Mouse (Mus musculus) bone marrow, adult 2 months (tissue): ENCODE measurements around the gene Mlana.

Source experiments
- CTCF ChIP-seq: fragments of 200-500 bp; IDR thresholded peaks from 2 replicates; pipeline ENCODE4 v1.5.1; 2011; ENCODE audit warnings: low read length, control low read depth; ENCODE audit not compliant: control insufficient read depth, insufficient read depth
- POLR2A ChIP-seq: fragments of 200-500 bp; IDR thresholded peaks from 2 replicates; pipeline ENCODE4 v1.6.1; 2011; ENCODE audit warnings: low read depth, mild to moderate bottlenecking, control low read depth, low read length, borderline replicate concordance; ENCODE audit not compliant: control insufficient read depth

DNA sequence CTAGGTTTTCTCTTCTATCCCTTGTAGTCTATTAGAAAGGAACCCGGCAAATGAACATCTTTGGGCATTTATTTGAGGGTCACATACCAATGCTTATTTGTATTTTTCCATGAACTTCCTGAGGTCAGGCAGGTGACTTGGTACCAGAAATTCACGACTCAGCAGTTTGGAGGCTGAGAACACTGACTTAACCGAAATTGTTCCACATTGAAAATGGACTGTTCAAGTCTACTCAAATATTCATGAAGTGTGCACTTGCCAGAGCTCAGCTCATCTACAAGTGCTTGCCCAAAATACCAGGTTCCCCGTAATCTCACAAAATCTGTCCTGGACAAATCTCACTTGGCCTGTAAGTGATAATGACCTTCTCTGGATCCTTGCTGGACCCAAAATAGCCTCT, 41.6 kb upstream of the Mlana start:
- TF ChIP-seq CTCF (no peak), POLR2A (no peak)
